Mouse (Mus musculus) CH12.LX (cell line): ENCODE results near the gene Camk2b.

ENCODE experiments used
- BHLHE40 ChIP-seq: IDR thresholded peaks from 2 replicates; pipeline ENCODE4 v1.6.1; 2011; ENCODE audit warnings: mild to moderate bottlenecking, low read depth, low read length, improper control_type of control experiment
- MXI1 ChIP-seq: IDR thresholded peaks from 2 replicates; pipeline ENCODE4 v1.6.1; 2011; ENCODE audit warnings: mild to moderate bottlenecking, low read depth, low read length, improper control_type of control experiment
- POLR2A ChIP-seq: IDR thresholded peaks from 2 replicates; pipeline ENCODE4 v1.6.1; 2011; ENCODE audit warnings: low read depth, mild to moderate bottlenecking, improper control_type of control experiment, low read length
- POLR2AphosphoS2 ChIP-seq: IDR thresholded peaks from 2 replicates; pipeline ENCODE4 v1.6.1; 2011; ENCODE audit warnings: low read depth, low read length, improper control_type of control experiment
- RAD21 ChIP-seq: IDR thresholded peaks from 2 replicates; pipeline ENCODE4 v1.6.1; 2011; ENCODE audit warnings: low read depth, mild to moderate bottlenecking, low read length, improper control_type of control experiment, moderate library complexity

- no peak for TF ChIP-seq POLR2AphosphoS2
- TF ChIP-seq POLR2A: no peak
- no peak for TF ChIP-seq MXI1
- no peak for TF ChIP-seq BHLHE40
- TF ChIP-seq RAD21: no peak
These were observed 45.0 kb downstream of the Camk2b start for GRCm38 (mm10) chr11:6020897-6021839.
